Mouse (Mus musculus): ENCODE results near the gene Spryd4. TPM values are rescaled to one million over a fixed set of nuclear protein-coding genes. Genes with fewer than 3 reads are reported as not detected.

Spryd4 gene
- 23.2 TPM for polyA plus RNA-seq (2014; fragmentation: Illumina TruSeq; extraction: RNeasy Lipid Tissue Mini Kit (QIAGEN cat#74804); ENCODE audit: low read depth, low replicate concordance)

DNA sequence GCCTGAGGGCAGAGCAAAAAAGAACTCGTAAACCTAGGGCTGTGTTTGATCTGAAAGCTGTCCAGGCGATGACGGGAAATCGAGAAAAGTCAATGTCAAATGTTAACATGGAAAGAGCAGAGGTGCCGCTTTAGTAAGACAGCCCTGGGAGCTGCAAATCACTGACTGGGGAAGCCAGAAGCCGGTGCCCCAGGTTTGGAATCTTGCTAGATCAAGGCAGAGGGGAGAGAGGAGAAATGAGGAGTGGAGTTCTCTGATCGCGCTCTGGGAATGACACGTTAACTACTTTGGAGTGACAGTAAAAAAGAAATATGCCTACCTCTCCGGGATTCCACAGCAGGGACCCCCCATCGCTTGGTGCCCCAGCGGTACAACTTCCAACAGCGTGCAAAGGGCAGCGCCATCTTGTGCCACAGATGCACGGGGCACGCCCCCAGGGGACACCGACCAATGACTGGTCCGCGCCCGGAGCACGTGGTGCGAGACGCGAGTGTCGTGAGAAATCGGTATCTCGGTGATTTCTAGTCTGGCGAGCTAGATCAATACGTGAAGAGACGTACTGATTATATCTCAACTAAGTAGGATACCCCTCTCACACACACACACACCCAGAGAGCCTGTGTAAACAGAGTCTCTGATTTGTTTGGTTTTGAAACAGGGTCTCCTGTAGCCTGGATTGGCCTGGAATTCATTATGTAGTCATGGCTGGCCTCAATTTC lies at the start of gene Spryd4:
Gene Spryd4 (minus strand): TSS at position 418 of the 719 bp plus-strand sequence.

DNA sequence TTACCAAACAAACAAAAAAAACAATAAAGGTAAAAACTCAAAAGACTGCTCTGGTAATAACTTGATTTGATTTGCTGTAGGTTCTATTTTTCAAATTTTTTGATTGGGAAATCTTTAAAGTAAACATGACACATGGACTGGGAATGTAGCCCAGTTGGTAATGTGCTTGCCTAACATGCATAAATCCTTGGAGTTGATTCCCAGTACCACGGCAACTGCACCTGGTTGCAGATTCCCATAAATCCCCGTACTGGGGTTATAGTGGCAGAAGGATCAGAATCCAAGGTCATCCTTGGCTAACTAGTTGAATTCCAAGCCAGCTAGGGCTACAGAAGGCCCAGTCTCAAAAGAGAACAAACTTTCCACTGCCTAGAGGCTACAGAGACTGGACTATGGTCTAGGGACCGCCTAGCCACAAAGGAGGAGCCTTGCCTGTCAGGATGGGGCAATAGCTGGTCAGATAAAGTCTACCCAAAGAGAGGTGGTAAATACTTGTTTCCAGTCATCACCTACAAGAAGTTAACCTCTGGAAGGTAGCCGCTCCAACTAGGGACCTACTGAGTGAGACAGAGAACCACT lies 42.2 kb upstream of the Spryd4 start, which contains the start of gene Apon:
Gene Apon (plus strand): TSS at position 420 of the 579 bp plus-strand sequence.

DNA sequence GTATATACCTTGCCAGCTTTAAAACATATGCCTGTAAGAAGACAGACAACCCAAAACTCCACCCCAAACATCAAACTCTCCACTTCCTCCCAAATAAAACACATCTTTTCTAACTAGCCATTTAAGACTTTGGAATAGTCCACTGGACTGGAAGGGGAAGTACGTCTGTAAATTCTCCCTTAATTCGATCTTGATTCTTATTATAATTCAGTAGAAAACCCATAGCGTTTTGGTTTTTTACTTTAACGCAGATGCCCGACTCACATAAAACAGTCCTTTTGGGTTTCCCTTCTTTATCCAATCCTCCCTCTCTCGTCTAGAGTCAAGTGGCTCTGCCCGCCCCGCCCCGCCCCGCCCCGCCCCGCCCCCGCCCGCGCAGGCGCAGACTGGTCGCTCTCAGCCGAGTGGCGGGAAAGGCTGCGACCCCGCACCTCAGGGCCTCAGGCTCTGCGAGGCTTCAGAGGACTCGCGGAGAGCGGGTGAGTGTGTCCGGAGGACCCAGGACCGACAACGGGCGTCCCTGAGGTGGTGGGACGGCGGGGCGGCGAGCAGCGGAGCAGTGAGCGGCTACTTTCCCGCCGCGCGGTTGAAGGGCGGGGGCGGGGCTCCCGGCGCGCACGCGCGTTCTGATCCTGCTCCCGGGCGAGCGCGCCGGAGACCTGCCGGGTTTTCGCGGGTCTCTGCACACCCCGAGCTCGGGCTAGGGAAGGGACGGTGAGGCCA lies 20.3 kb upstream of the Spryd4 start, which contains the start of gene Timeless:
Gene Timeless (plus strand): TSS at position 369 of the 723 bp plus-strand sequence.

DNA sequence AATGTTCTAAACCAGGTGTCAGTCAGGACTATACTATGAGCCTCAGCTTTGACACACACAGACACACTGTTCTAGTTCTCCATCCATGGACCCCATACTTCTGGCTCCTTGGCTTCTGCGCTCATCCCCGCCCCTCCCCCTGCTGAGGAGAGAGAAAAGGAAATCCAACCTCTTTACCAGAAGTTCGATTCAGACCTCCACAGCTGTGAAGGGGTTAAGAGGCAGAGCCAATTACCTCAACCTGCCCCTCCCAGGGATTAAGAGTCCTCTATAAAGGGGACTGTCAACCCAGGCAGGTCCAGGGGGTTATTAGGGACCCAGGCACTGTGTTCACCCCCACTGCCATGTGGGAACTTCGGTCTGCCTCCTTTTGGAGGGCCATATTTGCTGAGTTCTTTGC lies 13.9 kb upstream of the Spryd4 start, which contains the start of gene Mip:
Gene Mip (plus strand): TSS at position 301 of the 400 bp plus-strand sequence.

DNA sequence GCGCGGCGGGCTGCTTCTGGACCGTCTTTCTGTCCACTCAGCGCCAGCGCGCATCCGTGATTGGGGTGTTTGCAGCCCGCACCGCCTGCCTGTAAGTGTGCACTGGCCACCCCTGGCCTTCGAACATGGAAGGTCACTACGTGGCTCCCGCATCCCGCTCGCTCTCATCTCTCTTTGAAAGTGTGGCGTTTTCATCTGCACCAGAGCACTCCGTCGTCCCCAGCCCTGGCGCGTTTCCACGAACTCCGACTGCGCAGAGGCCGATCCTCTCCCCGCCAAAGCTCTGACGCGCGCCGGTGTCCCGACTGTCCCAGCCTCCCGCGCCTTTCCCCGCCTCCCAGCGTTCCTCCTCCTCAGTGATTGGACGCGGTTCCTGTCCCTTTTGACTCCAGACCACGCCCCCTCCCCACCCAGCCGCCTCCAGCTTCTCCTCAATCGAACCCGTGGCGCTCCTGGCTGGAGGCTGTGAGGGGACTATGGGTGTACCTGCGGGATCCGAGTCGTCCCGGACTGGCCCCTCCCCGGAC lies 17.5 kb downstream of the Spryd4 start, which contains the start of gene Gls2:
Gene Gls2 (plus strand): TSS at position 434 of the 527 bp plus-strand sequence.

DNA sequence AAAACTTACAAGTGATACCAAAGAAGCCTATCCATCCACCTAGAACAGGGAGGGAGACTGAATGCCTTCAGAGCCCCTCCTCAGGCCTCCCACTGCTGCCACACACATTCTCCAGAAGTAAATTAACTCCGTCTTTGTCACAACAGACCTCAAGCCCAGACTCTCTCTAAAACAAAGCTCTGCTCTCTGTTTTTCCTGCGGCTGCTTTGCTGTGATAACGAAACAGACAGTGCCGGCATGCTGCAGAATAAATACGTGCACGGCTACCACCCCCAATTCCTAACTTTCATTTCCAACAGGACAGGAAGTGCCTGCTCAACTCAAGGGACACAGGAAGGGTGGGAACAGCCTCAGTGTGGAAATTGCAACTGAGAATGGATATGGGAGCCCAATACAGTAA lies 31.6 kb downstream of the Spryd4 start, which contains the start of gene Rbms2:
Gene Rbms2 (minus strand): TSS at position 309 of the 400 bp plus-strand sequence.

Other genes starting within 250 kb of the Spryd4 start
- gene Hsd17b6, start 204.2 kb downstream of the Spryd4 start, polyA plus RNA-seq (2014; fragmentation: Illumina TruSeq; extraction: RNeasy Lipid Tissue Mini Kit (QIAGEN cat#74804); ENCODE audit: low read depth, low replicate concordance) = 319 TPM
- 4.3 TPM for gene Prim1, start 196.6 kb downstream of the Spryd4 start, polyA plus RNA-seq (2014; fragmentation: Illumina TruSeq; extraction: RNeasy Lipid Tissue Mini Kit (QIAGEN cat#74804); ENCODE audit: low read depth, low replicate concordance)
- gene Naca, start 176.2 kb downstream of the Spryd4 start, polyA plus RNA-seq (2014; fragmentation: Illumina TruSeq; extraction: RNeasy Lipid Tissue Mini Kit (QIAGEN cat#74804); ENCODE audit: low read depth, low replicate concordance) = 612 TPM
- gene Ptges3, start 152.9 kb downstream of the Spryd4 start, polyA plus RNA-seq (2014; fragmentation: Illumina TruSeq; extraction: RNeasy Lipid Tissue Mini Kit (QIAGEN cat#74804); ENCODE audit: low read depth, low replicate concordance) = 279 TPM
- 730 TPM for gene Atp5b, start 128.5 kb downstream of the Spryd4 start, polyA plus RNA-seq (2014; fragmentation: Illumina TruSeq; extraction: RNeasy Lipid Tissue Mini Kit (QIAGEN cat#74804); ENCODE audit: low read depth, low replicate concordance)
- gene Baz2a, start 120.2 kb downstream of the Spryd4 start, polyA plus RNA-seq (2014; fragmentation: Illumina TruSeq; extraction: RNeasy Lipid Tissue Mini Kit (QIAGEN cat#74804); ENCODE audit: low read depth, low replicate concordance) = 5.9 TPM
- gene Rbms2, start 31.5 kb downstream of the Spryd4 start, polyA plus RNA-seq (2014; fragmentation: Illumina TruSeq; extraction: RNeasy Lipid Tissue Mini Kit (QIAGEN cat#74804); ENCODE audit: low read depth, low replicate concordance) = 5.7 TPM
- gene Gls2, start 17.4 kb downstream of the Spryd4 start, polyA plus RNA-seq (2014; fragmentation: Illumina TruSeq; extraction: RNeasy Lipid Tissue Mini Kit (QIAGEN cat#74804); ENCODE audit: low read depth, low replicate concordance) = 171 TPM
- gene Mip, start 14.0 kb upstream of the Spryd4 start, polyA plus RNA-seq (2014; fragmentation: Illumina TruSeq; extraction: RNeasy Lipid Tissue Mini Kit (QIAGEN cat#74804); ENCODE audit: low read depth, low replicate concordance) = not detected
- 0.69 TPM for gene Timeless, start 20.3 kb upstream of the Spryd4 start, polyA plus RNA-seq (2014; fragmentation: Illumina TruSeq; extraction: RNeasy Lipid Tissue Mini Kit (QIAGEN cat#74804); ENCODE audit: low read depth, low replicate concordance)
- 346 TPM for gene Apon, start 42.3 kb upstream of the Spryd4 start, polyA plus RNA-seq (2014; fragmentation: Illumina TruSeq; extraction: RNeasy Lipid Tissue Mini Kit (QIAGEN cat#74804); ENCODE audit: low read depth, low replicate concordance)
- 593 TPM for gene Apof, start 56.9 kb upstream of the Spryd4 start, polyA plus RNA-seq (2014; fragmentation: Illumina TruSeq; extraction: RNeasy Lipid Tissue Mini Kit (QIAGEN cat#74804); ENCODE audit: low read depth, low replicate concordance)
- gene Stat2, start 58.8 kb upstream of the Spryd4 start, polyA plus RNA-seq (2014; fragmentation: Illumina TruSeq; extraction: RNeasy Lipid Tissue Mini Kit (QIAGEN cat#74804); ENCODE audit: low read depth, low replicate concordance) = 18.9 TPM
- not detected for gene Il23a, start 86.9 kb upstream of the Spryd4 start, polyA plus RNA-seq (2014; fragmentation: Illumina TruSeq; extraction: RNeasy Lipid Tissue Mini Kit (QIAGEN cat#74804); ENCODE audit: low read depth, low replicate concordance)
- gene Pan2, start 91.5 kb upstream of the Spryd4 start, polyA plus RNA-seq (2014; fragmentation: Illumina TruSeq; extraction: RNeasy Lipid Tissue Mini Kit (QIAGEN cat#74804); ENCODE audit: low read depth, low replicate concordance) = 6.5 TPM
- 59.7 TPM for gene Cnpy2, start 110.7 kb upstream of the Spryd4 start, polyA plus RNA-seq (2014; fragmentation: Illumina TruSeq; extraction: RNeasy Lipid Tissue Mini Kit (QIAGEN cat#74804); ENCODE audit: low read depth, low replicate concordance)
- 53.8 TPM for gene Cs, start 125.9 kb upstream of the Spryd4 start, polyA plus RNA-seq (2014; fragmentation: Illumina TruSeq; extraction: RNeasy Lipid Tissue Mini Kit (QIAGEN cat#74804); ENCODE audit: low read depth, low replicate concordance)
- gene Coq10a, start 157.2 kb upstream of the Spryd4 start, polyA plus RNA-seq (2014; fragmentation: Illumina TruSeq; extraction: RNeasy Lipid Tissue Mini Kit (QIAGEN cat#74804); ENCODE audit: low read depth, low replicate concordance) = 18.8 TPM
- 3.7 TPM for gene Ankrd52, start 165.3 kb upstream of the Spryd4 start, polyA plus RNA-seq (2014; fragmentation: Illumina TruSeq; extraction: RNeasy Lipid Tissue Mini Kit (QIAGEN cat#74804); ENCODE audit: low read depth, low replicate concordance)
- not detected for gene Slc39a5, start 189.4 kb upstream of the Spryd4 start, polyA plus RNA-seq (2014; fragmentation: Illumina TruSeq; extraction: RNeasy Lipid Tissue Mini Kit (QIAGEN cat#74804); ENCODE audit: low read depth, low replicate concordance)
- 26.7 TPM for gene Nabp2, start 199.7 kb upstream of the Spryd4 start, polyA plus RNA-seq (2014; fragmentation: Illumina TruSeq; extraction: RNeasy Lipid Tissue Mini Kit (QIAGEN cat#74804); ENCODE audit: low read depth, low replicate concordance)
- gene Rnf41, start 199.8 kb upstream of the Spryd4 start, polyA plus RNA-seq (2014; fragmentation: Illumina TruSeq; extraction: RNeasy Lipid Tissue Mini Kit (QIAGEN cat#74804); ENCODE audit: low read depth, low replicate concordance) = 2.3 TPM
- gene Smarcc2, start 247.4 kb upstream of the Spryd4 start, polyA plus RNA-seq (2014; fragmentation: Illumina TruSeq; extraction: RNeasy Lipid Tissue Mini Kit (QIAGEN cat#74804); ENCODE audit: low read depth, low replicate concordance) = 34.1 TPM